Mouse (Mus musculus): ENCODE results near the gene Zfp493. TPM values are rescaled to one million over a fixed set of nuclear protein-coding genes. Genes with fewer than 3 reads are reported as not detected.
"Not testable (repeated sequence)": the region's sequence is repeated elsewhere in the genome, so short reads cannot be mapped to it uniquely, and the experiment has no call there.

Gene Zfp493
- polyA plus RNA-seq, 1 experiment from 2014 or later = 1.5 TPM

DNA sequence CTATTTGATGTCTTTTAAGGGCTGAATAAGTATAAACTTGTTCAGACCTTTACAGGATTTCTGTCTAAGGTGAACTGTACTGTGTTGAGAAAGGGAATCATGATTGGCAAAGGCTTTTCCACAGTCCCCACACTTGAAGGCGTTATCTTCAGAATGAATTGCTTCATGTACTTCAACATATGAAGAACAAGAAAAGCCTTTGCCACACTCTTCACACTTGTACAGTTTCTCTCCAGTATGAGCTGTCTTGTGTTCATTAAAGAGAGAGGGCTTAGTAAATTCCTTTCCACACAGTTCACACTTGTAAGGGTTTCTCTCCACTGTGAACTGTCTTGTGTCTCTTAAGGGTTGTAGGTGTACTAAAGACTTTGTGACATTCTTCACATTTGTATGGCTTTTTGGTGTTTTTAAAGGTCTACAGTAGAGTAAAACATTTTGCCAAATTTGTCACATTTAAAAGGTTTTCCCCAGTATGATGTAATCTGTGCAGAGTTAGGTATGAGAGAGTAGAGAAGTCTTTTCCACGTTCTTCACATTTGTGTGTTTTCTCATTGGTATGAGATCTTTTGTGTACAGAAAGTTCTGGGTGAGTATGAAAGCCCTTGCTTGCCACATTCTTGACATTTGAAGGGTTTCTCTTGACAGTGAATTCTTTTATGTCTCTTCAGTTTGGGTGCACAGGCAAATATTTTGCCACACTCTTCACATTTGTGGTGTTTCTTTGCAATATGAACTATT lies 16.3 kb upstream of the Zfp493 start:
- Histone ChIP-seq H3K27me3 (ENCODE audit: control insufficient read depth, insufficient read depth, low read length) (no peaks in the 10 kb centered on the region), H3K9ac (ENCODE audit: low read length) (no peak overlapping the region), H3K4me3 (ENCODE audit: control insufficient read depth in 1 of 2, insufficient read depth in 1 of 2, low read depth in 1 of 2, low read length in 2 of 2) (no peak overlapping the region), H3K27ac (replicated peaks in 1 of 2; ENCODE audit: control insufficient read depth in 1 of 2, insufficient read depth in 1 of 2, low read depth in 2 of 2, low read length in 2 of 2) (no peak overlapping the region), H3K4me2 (ENCODE audit: low read length) (no peak overlapping the region), H3K4me1 (ENCODE audit: control insufficient read depth in 2 of 2, insufficient read depth in 2 of 2, low read length in 2 of 2) (no peaks in the 10 kb centered on the region), H3K36me3 (ENCODE audit: control insufficient read depth, insufficient read depth, low read length) (no peaks in the 10 kb centered on the region), H3K9me3 (ENCODE audit: control insufficient read depth, low read length) (no peaks in the 10 kb centered on the region)
- 76% methylated on average over 2 of the region's 2 CpGs for WGBS
- no peak for ATAC-seq (ENCODE audit: insufficient number of reproducible peaks, insufficient read depth, low FRiP score, low read depth)

DNA sequence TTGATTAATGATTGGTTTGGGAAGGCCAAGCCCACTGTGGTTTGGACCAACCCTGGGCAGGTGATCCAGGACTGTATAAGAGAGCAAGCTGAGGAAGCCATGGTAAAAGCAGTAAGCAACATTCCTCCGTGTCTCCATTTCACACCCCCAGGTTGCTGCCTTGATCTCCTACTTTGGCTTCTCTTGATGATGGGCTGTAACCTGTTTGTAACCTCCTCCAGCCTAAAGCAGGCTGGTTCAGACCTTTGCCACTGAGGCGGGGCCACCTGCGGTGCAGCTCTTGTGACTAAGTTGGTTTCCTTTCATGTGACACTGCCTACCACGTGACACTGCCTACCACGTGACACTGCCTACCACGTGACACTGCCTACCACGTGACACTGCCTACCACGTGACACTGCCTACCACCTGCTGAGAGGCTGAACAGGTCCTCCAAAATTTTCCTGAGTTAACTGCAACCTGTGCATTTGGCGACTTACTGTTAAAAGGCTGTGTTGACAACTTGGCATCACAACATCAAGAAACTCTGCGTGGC lies 12.5 kb downstream of the Zfp493 start:
- WGBS = 90% methylated on average over 10 of the region's 10 CpGs
- no peak overlapping the region for H3K4me2 ChIP-seq (ENCODE audit: low read length)
- H3K27ac ChIP-seq (replicated peaks in 1 of 2; ENCODE audit: control insufficient read depth in 1 of 2, insufficient read depth in 1 of 2, low read depth in 2 of 2, low read length in 2 of 2) = no peak overlapping the region
- no peaks in the 10 kb centered on the region for H3K27me3 ChIP-seq (ENCODE audit: control insufficient read depth, insufficient read depth, low read length)
- ATAC-seq (ENCODE audit: insufficient number of reproducible peaks, insufficient read depth, low FRiP score, low read depth) = no peak
- H3K9me3 ChIP-seq (ENCODE audit: control insufficient read depth, low read length) = 0 out of 2 replicates have a peak, but pooled peaks cover 3% of the 10 kb centered on the region
- no peak overlapping the region for H3K4me3 ChIP-seq (ENCODE audit: control insufficient read depth in 1 of 2, insufficient read depth in 1 of 2, low read depth in 1 of 2, low read length in 2 of 2)
- no peaks in the 10 kb centered on the region for H3K4me1 ChIP-seq (ENCODE audit: control insufficient read depth in 2 of 2, insufficient read depth in 2 of 2, low read length in 2 of 2)
- H3K36me3 ChIP-seq (ENCODE audit: control insufficient read depth, insufficient read depth, low read length) = peaks cover 4% of the 10 kb centered on the region; the same call in 1 of the 2 replicates
- H3K9ac ChIP-seq (ENCODE audit: low read length) = no peak overlapping the region

DNA sequence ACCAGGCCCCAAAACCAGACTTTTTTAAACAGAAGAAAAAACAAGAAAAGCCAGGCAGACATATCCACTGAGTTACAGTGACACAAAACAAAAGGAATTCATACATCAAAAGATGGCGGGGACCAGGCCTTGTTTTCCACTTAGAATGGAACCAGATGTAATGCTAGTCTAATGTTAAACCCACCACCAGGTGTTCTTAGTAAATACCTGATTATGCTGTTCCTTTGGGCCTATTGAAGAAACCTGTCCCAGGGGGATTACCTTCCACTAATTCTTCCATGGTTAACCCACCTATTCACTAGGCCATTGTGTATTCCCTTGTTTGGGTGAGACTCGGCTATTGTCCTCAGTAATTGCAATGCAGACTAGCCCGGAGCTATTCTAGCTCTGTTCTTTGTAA lies 19.1 kb downstream of the Zfp493 start:
- H3K9ac ChIP-seq (ENCODE audit: low read length) = no peak overlapping the region
- no peaks in the 10 kb centered on the region for H3K9me3 ChIP-seq (ENCODE audit: control insufficient read depth, low read length)
- no peaks in the 10 kb centered on the region for H3K27me3 ChIP-seq (ENCODE audit: control insufficient read depth, insufficient read depth, low read length)
- no peaks in the 10 kb centered on the region for H3K36me3 ChIP-seq (ENCODE audit: control insufficient read depth, insufficient read depth, low read length)
- no peak for ATAC-seq (ENCODE audit: insufficient number of reproducible peaks, insufficient read depth, low FRiP score, low read depth)
- no peak overlapping the region for H3K4me2 ChIP-seq (ENCODE audit: low read length)
- whole genome bisulfite sequencing = 89% methylated on average over 3 of the region's 3 CpGs
- H3K4me1 ChIP-seq (ENCODE audit: control insufficient read depth in 2 of 2, insufficient read depth in 2 of 2, low read length in 2 of 2) = no peaks in the 10 kb centered on the region
- no peak overlapping the region for H3K4me3 ChIP-seq (ENCODE audit: control insufficient read depth in 1 of 2, insufficient read depth in 1 of 2, low read depth in 1 of 2, low read length in 2 of 2)
- no peak overlapping the region for H3K27ac ChIP-seq (replicated peaks in 1 of 2; ENCODE audit: control insufficient read depth in 1 of 2, insufficient read depth in 1 of 2, low read depth in 2 of 2, low read length in 2 of 2)

DNA sequence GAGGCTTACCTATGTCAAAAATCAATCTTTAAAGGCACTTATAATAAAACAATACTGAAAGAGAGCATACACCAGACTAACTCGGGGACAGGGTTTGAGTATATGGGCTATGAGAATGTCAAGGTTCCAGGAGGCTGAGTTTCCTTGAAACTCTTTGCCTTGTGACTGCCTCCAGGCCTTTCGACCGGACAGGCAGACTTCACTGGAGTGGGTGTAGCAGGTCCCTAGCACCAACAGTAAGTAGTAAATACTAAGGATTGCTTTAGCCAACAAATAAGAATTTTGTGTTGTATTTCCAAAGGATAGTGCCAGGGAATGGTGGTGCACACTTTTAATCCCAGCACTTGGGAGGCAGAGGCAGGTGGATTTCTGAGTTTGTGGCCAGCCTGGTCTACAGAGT lies 19.7 kb downstream of the Zfp493 start:
- not testable (repeated sequence) for H3K4me3 ChIP-seq (ENCODE audit: control insufficient read depth in 1 of 2, insufficient read depth in 1 of 2, low read depth in 1 of 2, low read length in 2 of 2); H3K9me3 ChIP-seq (ENCODE audit: control insufficient read depth, low read length); H3K4me1 ChIP-seq (ENCODE audit: control insufficient read depth in 2 of 2, insufficient read depth in 2 of 2, low read length in 2 of 2); H3K27me3 ChIP-seq (ENCODE audit: control insufficient read depth, insufficient read depth, low read length); H3K4me2 ChIP-seq (ENCODE audit: low read length); H3K9ac ChIP-seq (ENCODE audit: low read length); H3K36me3 ChIP-seq (ENCODE audit: control insufficient read depth, insufficient read depth, low read length); ATAC-seq (ENCODE audit: insufficient number of reproducible peaks, insufficient read depth, low FRiP score, low read depth); H3K27ac ChIP-seq (replicated peaks in 1 of 2; ENCODE audit: control insufficient read depth in 1 of 2, insufficient read depth in 1 of 2, low read depth in 2 of 2, low read length in 2 of 2)
- 86% methylated on average over 3 of the region's 3 CpGs for WGBS

DNA sequence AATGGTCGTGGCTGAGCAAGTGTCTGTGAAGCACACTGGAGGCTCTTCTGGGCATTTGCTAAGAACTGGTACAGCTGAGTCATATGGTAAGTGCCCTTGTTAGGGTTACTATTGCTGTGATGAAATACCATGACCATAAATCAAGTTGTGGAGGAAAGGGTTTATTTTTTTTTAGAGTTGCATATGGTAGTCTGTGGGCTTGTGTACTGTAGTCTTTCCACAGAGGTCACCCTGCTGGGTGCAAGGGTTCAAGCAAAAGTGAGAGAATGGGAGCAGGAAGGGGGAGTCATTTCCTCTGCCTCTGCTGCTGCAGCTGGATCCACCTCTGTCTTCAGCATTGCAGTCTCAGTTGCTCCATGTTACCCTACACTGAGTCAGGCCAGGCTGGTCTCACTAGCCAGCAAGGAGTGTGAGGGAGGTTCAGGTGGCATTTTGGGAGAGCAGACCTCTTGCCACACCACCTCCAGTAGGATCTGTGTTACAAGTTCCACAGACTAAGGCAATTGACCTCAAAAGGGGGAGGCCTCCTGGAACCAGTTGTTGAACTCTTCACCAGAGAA lies 32.2 kb downstream of the Zfp493 start:
- no peak for ATAC-seq (ENCODE audit: insufficient number of reproducible peaks, insufficient read depth, low FRiP score, low read depth)
- WGBS = 54% methylated on average over 1 of the region's 1 CpGs
- Histone ChIP-seq H3K4me1 (ENCODE audit: control insufficient read depth in 2 of 2, insufficient read depth in 2 of 2, low read length in 2 of 2) (no peaks in the 10 kb centered on the region; a peak in 1 of 4 replicates), H3K4me3 (ENCODE audit: control insufficient read depth in 1 of 2, insufficient read depth in 1 of 2, low read depth in 1 of 2, low read length in 2 of 2) (no peak overlapping the region), H3K9me3 (ENCODE audit: control insufficient read depth, low read length) (no peaks in the 10 kb centered on the region), H3K27me3 (ENCODE audit: control insufficient read depth, insufficient read depth, low read length) (no peaks in the 10 kb centered on the region), H3K27ac (replicated peaks in 1 of 2; ENCODE audit: control insufficient read depth in 1 of 2, insufficient read depth in 1 of 2, low read depth in 2 of 2, low read length in 2 of 2) (no peak overlapping the region), H3K9ac (ENCODE audit: low read length) (no peak overlapping the region), H3K4me2 (ENCODE audit: low read length) (no peak overlapping the region), H3K36me3 (ENCODE audit: control insufficient read depth, insufficient read depth, low read length) (no peaks in the 10 kb centered on the region)

DNA sequence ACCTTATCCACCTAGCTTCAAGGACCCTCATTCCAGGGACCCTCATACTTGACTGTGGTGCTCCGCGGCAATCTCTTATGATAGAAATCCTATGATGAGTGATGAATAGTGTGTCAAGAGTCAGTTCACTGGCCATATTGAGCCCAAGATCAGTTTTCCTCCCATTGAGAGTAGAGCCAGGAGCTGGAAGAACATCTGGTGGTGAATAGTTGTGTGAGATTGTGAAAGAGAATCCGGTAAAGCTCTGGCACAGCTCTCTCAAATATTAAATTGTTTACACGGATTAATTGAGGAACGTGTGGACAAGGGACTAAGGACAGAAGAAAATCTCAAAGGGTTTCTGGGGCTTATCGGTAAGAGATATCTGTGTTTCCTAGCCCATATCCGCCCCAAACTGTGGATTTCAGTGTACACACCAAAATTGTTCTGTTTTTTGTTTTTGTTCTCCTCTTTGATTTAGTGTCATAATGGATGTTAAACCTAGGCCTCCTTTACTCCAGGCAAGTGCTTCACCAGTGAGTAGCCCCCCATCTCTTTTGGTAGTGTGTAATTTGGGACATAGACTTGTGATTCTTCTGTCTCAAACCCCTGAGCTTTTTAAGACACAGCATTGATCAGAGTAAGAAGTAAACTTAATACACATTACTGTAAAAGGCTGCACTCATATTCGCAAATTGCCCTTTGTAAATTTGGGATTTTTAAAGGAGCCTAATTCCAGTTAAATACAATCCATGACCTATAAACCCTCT lies 33.6 kb downstream of the Zfp493 start:
- 74% methylated on average over 8 of the region's 8 CpGs for WGBS
- peak overlapping the region in 1 of 2 experiments; percentile 87; a peak in 1 of 4 replicates for H3K27ac ChIP-seq (replicated peaks in 1 of 2; ENCODE audit: control insufficient read depth in 1 of 2, insufficient read depth in 1 of 2, low read depth in 2 of 2, low read length in 2 of 2)
- peak overlapping the region; percentile 79 for H3K4me2 ChIP-seq (ENCODE audit: low read length)
- H3K4me1 ChIP-seq (ENCODE audit: control insufficient read depth in 2 of 2, insufficient read depth in 2 of 2, low read length in 2 of 2) = no peaks in the 10 kb centered on the region; a peak in 1 of 4 replicates
- no peaks in the 10 kb centered on the region for H3K9me3 ChIP-seq (ENCODE audit: control insufficient read depth, low read length)
- ATAC-seq (ENCODE audit: insufficient number of reproducible peaks, insufficient read depth, low FRiP score, low read depth) = no peak
- H3K27me3 ChIP-seq (ENCODE audit: control insufficient read depth, insufficient read depth, low read length) = no peaks in the 10 kb centered on the region
- H3K36me3 ChIP-seq (ENCODE audit: control insufficient read depth, insufficient read depth, low read length) = no peaks in the 10 kb centered on the region
- peak overlapping the region in 1 of 2 experiments; percentile 85; a peak in 2 of 4 replicates for H3K4me3 ChIP-seq (ENCODE audit: control insufficient read depth in 1 of 2, insufficient read depth in 1 of 2, low read depth in 1 of 2, low read length in 2 of 2)
- H3K9ac ChIP-seq (ENCODE audit: low read length) = no peak overlapping the region

DNA sequence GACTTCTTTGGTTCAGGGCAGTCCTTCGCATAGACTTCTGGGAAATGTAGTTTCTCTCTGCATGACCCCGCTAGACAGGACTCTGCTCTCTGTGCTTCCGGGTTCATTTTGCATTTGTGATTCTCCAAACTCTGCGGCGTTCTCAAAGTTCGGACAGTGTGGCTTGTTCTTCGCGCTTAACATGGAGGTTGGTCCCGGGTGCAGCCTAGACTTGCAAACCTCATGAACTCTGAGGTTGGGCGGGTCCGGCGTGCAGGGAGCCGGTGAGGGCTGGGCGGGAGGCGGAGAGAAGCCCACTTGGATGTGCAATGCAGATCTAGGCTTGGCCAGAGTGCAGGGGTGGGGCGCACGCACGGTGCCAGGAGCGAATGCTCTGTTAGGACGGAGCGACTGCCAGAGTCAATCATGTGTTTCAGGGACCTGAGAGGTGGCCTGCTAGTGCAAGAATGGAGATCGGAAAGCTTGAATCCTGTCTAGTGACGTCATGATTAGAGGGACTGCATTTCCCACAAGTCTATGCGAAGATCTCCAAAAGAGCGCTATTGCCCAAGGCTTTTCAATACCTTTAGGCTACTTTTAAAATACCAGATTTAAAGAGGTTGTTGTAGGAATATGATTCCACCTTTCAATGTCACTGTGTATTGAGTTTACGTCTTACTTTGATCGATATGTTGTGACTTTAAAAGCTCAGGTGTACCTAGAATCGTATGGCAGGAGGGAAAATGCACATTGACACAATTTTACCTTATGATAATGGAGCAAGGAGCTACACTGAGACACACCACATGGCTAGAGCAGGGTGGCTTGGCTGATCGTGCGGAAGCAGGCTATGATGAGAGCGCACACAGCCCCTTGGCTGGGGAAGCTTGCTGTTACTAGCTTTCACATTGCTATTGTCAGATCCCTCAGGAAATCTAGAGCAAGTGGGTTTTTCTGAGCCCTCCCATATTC lies 34.5 kb downstream of the Zfp493 start, which contains the start of gene Zfp273:
Gene Zfp273 (plus strand): TSS at position 31 of the 951 bp plus-strand sequence.
- Histone ChIP-seq H3K9me3 (ENCODE audit: control insufficient read depth, low read length) (no peaks in the 10 kb centered on the region), H3K4me1 (ENCODE audit: control insufficient read depth in 2 of 2, insufficient read depth in 2 of 2, low read length in 2 of 2) (no peaks in the 10 kb centered on the region; a peak in 1 of 4 replicates), H3K27me3 (ENCODE audit: control insufficient read depth, insufficient read depth, low read length) (no peaks in the 10 kb centered on the region), H3K27ac (replicated peaks in 1 of 2; ENCODE audit: control insufficient read depth in 1 of 2, insufficient read depth in 1 of 2, low read depth in 2 of 2, low read length in 2 of 2) (peak within 1 kb of the TSS; percentile 86 to 87), H3K4me2 (ENCODE audit: low read length) (peak within 1 kb of the TSS; percentile 79), H3K36me3 (ENCODE audit: control insufficient read depth, insufficient read depth, low read length) (no peaks in the 10 kb centered on the region), H3K9ac (ENCODE audit: low read length) (peak within 1 kb of the TSS; percentile 79), H3K4me3 (ENCODE audit: control insufficient read depth in 1 of 2, insufficient read depth in 1 of 2, low read depth in 1 of 2, low read length in 2 of 2) (peak within 1 kb of the TSS; percentile 66 to 85)
- ATAC-seq (ENCODE audit: insufficient number of reproducible peaks, insufficient read depth, low FRiP score, low read depth) = peak; percentile 93
- WGBS = 2% methylated on average over 31 of the region's 31 CpGs
